Mouse (Mus musculus) ES-Bruce4 (cell line): ENCODE results near the gene Sin3a. TPM values are rescaled to one million over a fixed set of nuclear protein-coding genes. Genes with fewer than 3 reads are reported as not detected.

ENCODE experiments used
- H3K27ac ChIP-seq: 2 replicates; pipeline ENCODE4 v1.5.1; 2012; ENCODE audit warnings: low read length, inconsistent platforms; ENCODE audit not compliant: insufficient read depth
- H3K27me3 ChIP-seq: 2 replicates; pipeline ENCODE4 v1.6.1; 2012; ENCODE audit warnings: mild to moderate bottlenecking, low read length, inconsistent platforms; ENCODE audit not compliant: control insufficient read depth, poor library complexity, insufficient read depth, severe bottlenecking
- H3K36me3 ChIP-seq: 2 replicates; pipeline ENCODE4 v1.6.1; 2012; ENCODE audit warnings: inconsistent platforms, mild to moderate bottlenecking, low read length, moderate library complexity; ENCODE audit not compliant: control insufficient read depth, poor library complexity, insufficient read depth, severe bottlenecking
- H3K4me1 ChIP-seq: one replicate; pipeline ENCODE4 v1.8.1; 2011; ENCODE audit warnings: low read length; ENCODE audit not compliant: control insufficient read depth, insufficient read depth
- H3K4me3 ChIP-seq: 2 replicates; pipeline ENCODE4 v1.5.1; 2011; ENCODE audit warnings: low read depth, mild to moderate bottlenecking, low read length
- H3K9ac ChIP-seq: 2 replicates; pipeline ENCODE4 v1.6.1; 2012; ENCODE audit warnings: low read depth, mild to moderate bottlenecking, inconsistent platforms; ENCODE audit not compliant: poor library complexity, severe bottlenecking
- H3K9me3 ChIP-seq: replicated peaks from 2 replicates; pipeline ENCODE4 v1.6.1; 2012; ENCODE audit warnings: mild to moderate bottlenecking, low read length, inconsistent platforms; ENCODE audit not compliant: control insufficient read depth, poor library complexity, insufficient read depth, severe bottlenecking
- CTCF ChIP-seq: IDR thresholded peaks from one replicate; pipeline ENCODE4 v1.8.1; 2011; ENCODE audit warnings: low read depth, low read length
- EP300 ChIP-seq: IDR thresholded peaks from 2 replicates; pipeline ENCODE4 v1.6.1; 2011; ENCODE audit warnings: low read depth, low read length; ENCODE audit not compliant: insufficient read depth
- POLR2A ChIP-seq: IDR thresholded peaks from one replicate; pipeline ENCODE4 v1.8.1; 2011; ENCODE audit warnings: low read length; ENCODE audit not compliant: insufficient read depth
- polyA plus RNA-seq: library from polyadenylated mRNA; stranded (reverse); fragments of >200 nt; gene quantifications from 2 replicates; pipeline ENCODE4 v1.2.4, GENCODE M21; 2011; ENCODE audit warnings: low read depth; ENCODE audit not compliant: missing spikeins, insufficient read depth, insufficient read length

Sin3a gene
- polyA plus RNA-seq, 1 experiment: 141 TPM

- TF ChIP-seq POLR2A (no peak), CTCF (no peak), EP300 (no peak)
- peaks cover 8% of the 10 kb centered on the region for H3K36me3 ChIP-seq
- no peaks in the 10 kb centered on the region for H3K27me3 ChIP-seq
- no peaks in the 10 kb centered on the region for H3K4me1 ChIP-seq
- no peak overlapping the region for H3K4me3 ChIP-seq
- no peak overlapping the region for H3K9ac ChIP-seq
- H3K9me3 ChIP-seq: no peaks in the 10 kb centered on the region
- no peak overlapping the region for H3K27ac ChIP-seq
Measured at GRCm38 (mm10) chr9:57139571-57139970, 67.7 kb downstream of the Sin3a start.

GRCm38 (mm10) chr9:57141417-57142353, 69.8 kb downstream of the Sin3a start:
- Histone ChIP-seq H3K36me3 (peaks cover 8% of the 10 kb centered on the region), H3K27me3 (no peaks in the 10 kb centered on the region), H3K27ac (no peak overlapping the region), H3K9ac (no peak overlapping the region), H3K9me3 (no peaks in the 10 kb centered on the region), H3K4me1 (no peaks in the 10 kb centered on the region), H3K4me3 (no peak overlapping the region)
- TF ChIP-seq POLR2A (no peak), EP300 (no peak), CTCF (no peak)

- Histone ChIP-seq H3K4me1 (no peaks in the 10 kb centered on the region), H3K9ac (no peak overlapping the region), H3K27me3 (no peaks in the 10 kb centered on the region), H3K36me3 (no peaks in the 10 kb centered on the region), H3K4me3 (no peak overlapping the region), H3K27ac (no peak overlapping the region), H3K9me3 (no peaks in the 10 kb centered on the region)
- TF ChIP-seq CTCF: no peak
- TF ChIP-seq POLR2A: no peak
- TF ChIP-seq EP300: no peak
Measured at GRCm38 (mm10) chr9:57143212-57143611, 71.4 kb downstream of the Sin3a start.

- Histone ChIP-seq H3K27ac (no peak overlapping the region), H3K4me1 (no peaks in the 10 kb centered on the region), H3K4me3 (no peak overlapping the region), H3K36me3 (no peaks in the 10 kb centered on the region), H3K9me3 (no peaks in the 10 kb centered on the region), H3K9ac (no peak overlapping the region), H3K27me3 (no peaks in the 10 kb centered on the region)
- TF ChIP-seq CTCF (no peak), EP300 (no peak), POLR2A (no peak)
Measured at GRCm38 (mm10) chr9:57144830-57145229, 73.0 kb downstream of the Sin3a start.

GRCm38 (mm10) chr9:57146451-57147066, 74.7 kb downstream of the Sin3a start:
- H3K4me3 ChIP-seq: no peak overlapping the region
- H3K36me3 ChIP-seq: no peaks in the 10 kb centered on the region
- H3K4me1 ChIP-seq: no peaks in the 10 kb centered on the region
- no peak overlapping the region for H3K9ac ChIP-seq
- no peak overlapping the region for H3K27ac ChIP-seq
- H3K9me3 ChIP-seq: no peaks in the 10 kb centered on the region
- TF ChIP-seq EP300 (no peak), POLR2A (no peak), CTCF (no peak)
- no peaks in the 10 kb centered on the region for H3K27me3 ChIP-seq
